Mouse (Mus musculus): ENCODE measurements at regions not wholly inside any gene's neighbourhood (a gene's known extent, or its start where the extent isn't known, plus 50 kb on each side); places are given as distances from the start of the nearest gene placed in this dataset.

DNA sequence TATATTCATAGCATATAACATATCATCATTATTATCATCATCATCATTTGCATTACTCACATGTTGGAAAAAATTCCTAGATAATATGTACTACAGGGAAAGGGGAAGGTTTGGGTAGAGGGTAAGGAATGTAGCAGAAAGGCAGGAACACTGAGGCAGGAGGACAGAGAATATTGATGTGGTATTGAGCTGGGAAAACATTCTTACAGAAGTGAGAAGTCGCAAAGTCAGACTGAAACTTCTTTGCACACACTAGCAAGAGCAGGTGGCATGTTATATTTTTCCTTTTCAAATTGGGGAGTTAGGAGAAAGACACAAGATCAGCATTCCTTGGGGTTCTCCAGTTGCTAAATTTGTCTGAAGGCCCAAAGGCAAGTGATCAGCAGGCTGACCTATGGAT lies 97.9 kb downstream of the Atp6v1g3 start:
- no peak for TF ChIP-seq CTCF (IDR thresholded peaks at IDR 0.05)
- TF ChIP-seq EP300 (IDR thresholded peaks at IDR 0.05): no peak
